Mouse (Mus musculus): ENCODE data around the gene Tbc1d5. TPM values are rescaled to one million over a fixed set of nuclear protein-coding genes. Genes with fewer than 3 reads are reported as not detected.

The Tbc1d5 gene
- total RNA-seq, 1 experiment = 3.8 TPM

DNA sequence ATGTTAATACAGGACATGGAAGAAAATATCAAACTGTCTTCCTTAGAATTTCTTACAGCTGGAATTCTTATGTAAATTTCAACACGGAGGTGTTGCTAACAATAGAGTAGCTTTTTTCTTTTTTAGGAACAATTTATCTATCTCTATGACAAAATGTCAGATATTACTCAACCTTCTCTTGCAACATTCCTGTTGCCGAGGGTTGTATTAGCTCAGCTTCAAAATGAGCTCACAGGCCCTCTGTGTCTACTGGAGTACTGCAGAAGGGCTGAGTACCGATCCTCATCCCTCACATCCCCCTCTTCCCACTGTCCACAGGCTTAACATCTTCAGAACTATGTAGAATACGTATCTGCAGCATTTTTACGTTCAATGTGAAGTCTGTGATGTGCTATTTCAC, 302.7 kb downstream of the Tbc1d5 start:
- TF ChIP-seq MAFK (IDR thresholded peaks at IDR 0.05; ENCODE audit: insufficient read depth, low read depth, low read length) (no peak), HCFC1 (IDR thresholded peaks at IDR 0.05; ENCODE audit: borderline replicate concordance, insufficient read depth, low read length) (no peak), ZC3H11A (IDR thresholded peaks at IDR 0.05; ENCODE audit: borderline replicate concordance, low read depth, low read length) (no peak)
- Histone ChIP-seq H3K4me3 (ENCODE audit: insufficient read depth in 1 of 2, low read depth in 1 of 2, low read length in 2 of 2, poor library complexity in 1 of 2, severe bottlenecking in 1 of 2) (no peak overlapping the region), H3K9ac (ENCODE audit: insufficient read depth, low read depth, low read length, poor library complexity, severe bottlenecking) (no peak overlapping the region), H3K4me1 (ENCODE audit: control insufficient read depth in 2 of 2, insufficient read depth in 2 of 2, low read length in 2 of 2, poor library complexity in 1 of 2) (no peaks in the 10 kb centered on the region), H3K36me3 (ENCODE audit: control insufficient read depth, insufficient read depth, low read length, poor library complexity, severe bottlenecking) (no peaks in the 10 kb centered on the region), H3K27ac (ENCODE audit: insufficient read depth, low read depth, low read length, poor library complexity, severe bottlenecking) (no peak overlapping the region), H3K9me3 (ENCODE audit: control insufficient read depth, insufficient read depth, low read depth, low read length) (no peaks in the 10 kb centered on the region)
- in situ Hi-C loops (cut with MboI; ENCODE audit: low sequenced_read_pairs in 2 of 2, unreplicated experiment in 2 of 2) = no loop called here
- no peak for DNase-seq (ENCODE audit: low read depth, low spot score)

DNA sequence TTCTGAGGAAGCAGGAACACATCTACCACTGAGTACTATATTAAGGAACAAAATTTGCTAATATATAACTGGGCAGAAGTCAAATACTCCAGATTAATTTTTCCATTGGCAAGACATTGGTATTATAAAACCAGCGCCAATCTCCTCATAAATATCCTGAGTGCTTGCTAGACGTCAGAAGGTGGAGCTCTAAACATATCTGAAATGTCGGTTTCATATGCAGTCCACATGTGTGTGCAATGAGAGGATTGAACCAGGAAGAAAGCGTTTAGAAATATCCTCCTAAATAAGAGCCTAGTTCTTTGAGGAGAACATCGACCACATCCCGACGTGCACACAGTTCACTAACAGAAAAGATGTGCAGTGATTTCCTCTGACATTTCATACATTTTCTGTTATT, 305.1 kb downstream of the Tbc1d5 start:
- H3K9ac ChIP-seq (ENCODE audit: insufficient read depth, low read depth, low read length, poor library complexity, severe bottlenecking) = no peak overlapping the region
- no peaks in the 10 kb centered on the region for H3K36me3 ChIP-seq (ENCODE audit: control insufficient read depth, insufficient read depth, low read length, poor library complexity, severe bottlenecking)
- no peak overlapping the region for H3K4me3 ChIP-seq (ENCODE audit: insufficient read depth in 1 of 2, low read depth in 1 of 2, low read length in 2 of 2, poor library complexity in 1 of 2, severe bottlenecking in 1 of 2)
- in situ Hi-C loops (cut with MboI; ENCODE audit: low sequenced_read_pairs in 2 of 2, unreplicated experiment in 2 of 2) = no loop called here
- no peak for DNase-seq (ENCODE audit: low read depth, low spot score)
- H3K4me1 ChIP-seq (ENCODE audit: control insufficient read depth in 2 of 2, insufficient read depth in 2 of 2, low read length in 2 of 2, poor library complexity in 1 of 2) = no peaks in the 10 kb centered on the region
- TF ChIP-seq ZC3H11A (IDR thresholded peaks at IDR 0.05; ENCODE audit: borderline replicate concordance, low read depth, low read length) = no peak
- no peak for TF ChIP-seq MAFK (IDR thresholded peaks at IDR 0.05; ENCODE audit: insufficient read depth, low read depth, low read length)
- no peak for TF ChIP-seq CHD2 (IDR thresholded peaks at IDR 0.05; ENCODE audit: low read depth, low read length)
- no peak for TF ChIP-seq ZNF384 (IDR thresholded peaks at IDR 0.05; ENCODE audit: low read depth, low read length)
- TF ChIP-seq HCFC1 (IDR thresholded peaks at IDR 0.05; ENCODE audit: borderline replicate concordance, insufficient read depth, low read length) = no peak
- no peaks in the 10 kb centered on the region for H3K9me3 ChIP-seq (ENCODE audit: control insufficient read depth, insufficient read depth, low read depth, low read length)
- H3K27ac ChIP-seq (ENCODE audit: insufficient read depth, low read depth, low read length, poor library complexity, severe bottlenecking) = no peak overlapping the region

DNA sequence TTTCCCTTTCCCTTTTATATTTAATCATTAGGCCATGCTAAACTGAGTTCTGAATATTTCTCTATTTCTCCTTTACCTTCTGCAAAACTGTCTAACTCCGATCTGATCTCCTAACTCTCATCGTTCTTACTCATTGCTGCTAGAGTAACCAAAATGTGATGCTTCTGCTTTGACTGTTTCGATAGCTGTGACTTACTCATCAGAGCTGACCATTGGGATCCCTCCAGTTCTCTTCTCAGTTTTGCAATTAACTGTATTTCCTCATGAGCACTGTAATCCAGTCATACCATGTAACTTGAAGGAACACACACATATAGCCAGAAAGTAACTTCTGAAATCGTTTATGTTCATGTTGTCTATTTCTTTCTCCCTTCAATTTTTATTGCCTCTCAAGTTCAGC, 306.6 kb downstream of the Tbc1d5 start:
- no peaks in the 10 kb centered on the region for H3K9me3 ChIP-seq (ENCODE audit: control insufficient read depth, insufficient read depth, low read depth, low read length)
- no peaks in the 10 kb centered on the region for H3K36me3 ChIP-seq (ENCODE audit: control insufficient read depth, insufficient read depth, low read length, poor library complexity, severe bottlenecking)
- no peak overlapping the region for H3K9ac ChIP-seq (ENCODE audit: insufficient read depth, low read depth, low read length, poor library complexity, severe bottlenecking)
- H3K27ac ChIP-seq (ENCODE audit: insufficient read depth, low read depth, low read length, poor library complexity, severe bottlenecking) = no peak overlapping the region
- no peaks in the 10 kb centered on the region for H3K4me1 ChIP-seq (ENCODE audit: control insufficient read depth in 2 of 2, insufficient read depth in 2 of 2, low read length in 2 of 2, poor library complexity in 1 of 2)
- no peak for DNase-seq (ENCODE audit: low read depth, low spot score)
- in situ Hi-C loops (cut with MboI; ENCODE audit: low sequenced_read_pairs in 2 of 2, unreplicated experiment in 2 of 2) = no loop called here
- no peak overlapping the region for H3K4me3 ChIP-seq (ENCODE audit: insufficient read depth in 1 of 2, low read depth in 1 of 2, low read length in 2 of 2, poor library complexity in 1 of 2, severe bottlenecking in 1 of 2)
- TF ChIP-seq CHD2 (IDR thresholded peaks at IDR 0.05; ENCODE audit: low read depth, low read length) (no peak), ZNF384 (IDR thresholded peaks at IDR 0.05; ENCODE audit: low read depth, low read length) (no peak), MAFK (IDR thresholded peaks at IDR 0.05; ENCODE audit: insufficient read depth, low read depth, low read length) (no peak), HCFC1 (IDR thresholded peaks at IDR 0.05; ENCODE audit: borderline replicate concordance, insufficient read depth, low read length) (no peak), ZC3H11A (IDR thresholded peaks at IDR 0.05; ENCODE audit: borderline replicate concordance, low read depth, low read length) (no peak)

DNA sequence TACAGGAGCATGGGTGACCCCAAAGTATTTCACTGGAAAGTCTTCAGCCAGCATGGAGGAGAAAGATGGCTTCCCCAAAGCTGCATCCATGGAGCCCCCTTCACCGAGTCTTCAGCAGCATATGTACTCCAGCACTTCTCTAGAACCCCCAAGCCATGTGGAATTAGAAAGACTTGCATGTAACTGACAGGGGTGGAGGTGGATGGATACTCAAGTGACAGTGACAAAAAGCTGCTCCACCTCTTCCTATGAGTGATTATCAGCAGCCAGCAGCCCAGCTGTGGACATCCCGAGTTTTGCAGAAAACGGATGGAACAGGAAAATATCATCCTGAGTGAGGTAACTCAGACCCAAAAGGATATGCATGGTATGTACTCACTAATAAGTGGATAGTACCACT, 311.9 kb downstream of the Tbc1d5 start:
- Histone ChIP-seq H3K36me3 (ENCODE audit: control insufficient read depth, insufficient read depth, low read length, poor library complexity, severe bottlenecking) (no peaks in the 10 kb centered on the region), H3K9me3 (ENCODE audit: control insufficient read depth, insufficient read depth, low read depth, low read length) (no peaks in the 10 kb centered on the region), H3K4me1 (ENCODE audit: control insufficient read depth in 2 of 2, insufficient read depth in 2 of 2, low read length in 2 of 2, poor library complexity in 1 of 2) (no peaks in the 10 kb centered on the region), H3K27ac (ENCODE audit: insufficient read depth, low read depth, low read length, poor library complexity, severe bottlenecking) (no peak overlapping the region), H3K4me3 (ENCODE audit: insufficient read depth in 1 of 2, low read depth in 1 of 2, low read length in 2 of 2, poor library complexity in 1 of 2, severe bottlenecking in 1 of 2) (no peak overlapping the region), H3K9ac (ENCODE audit: insufficient read depth, low read depth, low read length, poor library complexity, severe bottlenecking) (no peak overlapping the region)
- in situ Hi-C loops (cut with MboI; ENCODE audit: low sequenced_read_pairs in 2 of 2, unreplicated experiment in 2 of 2) = no loop called here
- DNase-seq (ENCODE audit: low read depth, low spot score) = no peak
- TF ChIP-seq MAFK (IDR thresholded peaks at IDR 0.05; ENCODE audit: insufficient read depth, low read depth, low read length) (no peak), HCFC1 (IDR thresholded peaks at IDR 0.05; ENCODE audit: borderline replicate concordance, insufficient read depth, low read length) (no peak), CHD2 (IDR thresholded peaks at IDR 0.05; ENCODE audit: low read depth, low read length) (no peak), ZNF384 (IDR thresholded peaks at IDR 0.05; ENCODE audit: low read depth, low read length) (no peak), ZC3H11A (IDR thresholded peaks at IDR 0.05; ENCODE audit: borderline replicate concordance, low read depth, low read length) (no peak)

DNA sequence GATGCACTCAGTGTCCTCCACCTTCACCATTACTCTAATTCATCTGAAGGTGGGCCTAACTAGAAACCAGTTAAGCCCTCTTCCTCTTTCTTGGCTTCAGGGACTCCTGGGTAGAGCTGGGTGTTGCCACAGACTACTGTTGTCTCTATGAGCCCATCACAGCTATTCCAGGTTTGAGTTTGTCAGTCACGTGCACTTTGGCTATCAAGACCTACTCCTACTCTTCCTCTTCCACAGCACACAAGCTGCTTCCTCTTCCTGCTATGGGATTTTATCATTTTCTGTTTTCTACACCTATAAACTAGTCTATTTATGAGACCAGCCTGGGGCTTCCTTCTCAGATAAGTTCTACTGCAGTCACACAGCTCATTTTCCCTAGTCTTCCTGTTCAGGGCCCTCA, 314.4 kb downstream of the Tbc1d5 start:
- in situ Hi-C loops (cut with MboI; ENCODE audit: low sequenced_read_pairs in 2 of 2, unreplicated experiment in 2 of 2) = no loop called here
- Histone ChIP-seq H3K36me3 (ENCODE audit: control insufficient read depth, insufficient read depth, low read length, poor library complexity, severe bottlenecking) (no peaks in the 10 kb centered on the region), H3K4me1 (ENCODE audit: control insufficient read depth in 2 of 2, insufficient read depth in 2 of 2, low read length in 2 of 2, poor library complexity in 1 of 2) (no peaks in the 10 kb centered on the region), H3K27ac (ENCODE audit: insufficient read depth, low read depth, low read length, poor library complexity, severe bottlenecking) (no peak overlapping the region), H3K9me3 (ENCODE audit: control insufficient read depth, insufficient read depth, low read depth, low read length) (no peaks in the 10 kb centered on the region), H3K9ac (ENCODE audit: insufficient read depth, low read depth, low read length, poor library complexity, severe bottlenecking) (no peak overlapping the region), H3K4me3 (ENCODE audit: insufficient read depth in 1 of 2, low read depth in 1 of 2, low read length in 2 of 2, poor library complexity in 1 of 2, severe bottlenecking in 1 of 2) (no peak overlapping the region)
- no peak for DNase-seq (ENCODE audit: low read depth, low spot score)
- no peak for TF ChIP-seq HCFC1 (IDR thresholded peaks at IDR 0.05; ENCODE audit: borderline replicate concordance, insufficient read depth, low read length)
- no peak for TF ChIP-seq MAFK (IDR thresholded peaks at IDR 0.05; ENCODE audit: insufficient read depth, low read depth, low read length)
- TF ChIP-seq CHD2 (IDR thresholded peaks at IDR 0.05; ENCODE audit: low read depth, low read length) = no peak
- TF ChIP-seq ZC3H11A (IDR thresholded peaks at IDR 0.05; ENCODE audit: borderline replicate concordance, low read depth, low read length) = no peak
- no peak for TF ChIP-seq ZNF384 (IDR thresholded peaks at IDR 0.05; ENCODE audit: low read depth, low read length)
